Mouse (Mus musculus) kidney, postnatal 14 days (tissue): Measurements from ENCODE around the gene Bcar3.
A peak's percentile ranks its signal among the peaks of the same experiment; 100 is the strongest.

Experiments
- DNase-seq: peaks from one replicate; pipeline ENCODE4 v3.0.0; 2022; ENCODE audit warnings: mixed read lengths

The Bcar3 gene

GRCm38 (mm10) chr3:122485699-122486098 lies 191.8 kb downstream of the Bcar3 start:
- no peak for DNase-seq

DNA sequence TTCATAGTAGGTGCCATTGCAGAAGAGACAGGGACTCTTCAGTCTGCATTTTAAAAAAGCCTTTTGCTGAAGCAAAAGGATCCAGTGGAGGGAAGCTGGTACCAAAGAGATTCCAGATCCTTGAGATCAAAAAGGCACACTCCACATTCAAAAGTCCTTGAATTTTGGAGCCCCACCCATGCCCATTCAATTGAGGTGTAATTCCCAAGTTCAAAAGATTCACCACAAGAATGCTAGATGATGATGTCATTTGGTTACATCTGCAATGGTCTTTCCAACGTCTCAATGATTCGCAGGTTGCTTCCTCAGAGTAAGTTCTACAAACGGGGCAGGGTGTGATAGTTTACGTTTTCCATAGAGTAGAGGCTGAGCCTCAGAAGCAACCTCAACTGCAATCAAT lies 192.3 kb downstream of the Bcar3 start:
- DNase-seq: no peak

GRCm38 (mm10) chr3:122488051-122488754 lies 194.3 kb downstream of the Bcar3 start:
- DNase-seq: no peak

DNA sequence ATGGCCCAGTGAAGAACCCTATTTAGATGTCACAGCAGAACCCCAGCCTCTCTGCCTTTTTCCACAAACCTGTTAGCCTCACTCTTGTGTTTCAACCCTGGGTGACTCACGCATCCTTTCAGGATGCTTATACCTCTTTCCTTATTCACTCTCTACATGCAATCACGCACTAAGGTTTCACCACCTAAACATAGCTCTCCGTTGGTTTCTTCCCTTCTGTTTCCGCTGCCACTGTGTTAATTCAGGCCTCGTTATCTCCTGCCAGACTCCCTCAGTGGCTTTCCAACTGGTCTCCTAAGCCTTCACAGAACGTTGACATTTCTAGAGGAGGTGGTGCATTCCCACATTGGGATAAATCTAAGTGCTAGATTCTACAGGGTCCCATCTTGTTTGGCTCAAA lies 196.6 kb downstream of the Bcar3 start:
- DNase-seq: no peak

GRCm38 (mm10) chr3:122492006-122492405 lies 198.1 kb downstream of the Bcar3 start:
- no peak for DNase-seq

DNA sequence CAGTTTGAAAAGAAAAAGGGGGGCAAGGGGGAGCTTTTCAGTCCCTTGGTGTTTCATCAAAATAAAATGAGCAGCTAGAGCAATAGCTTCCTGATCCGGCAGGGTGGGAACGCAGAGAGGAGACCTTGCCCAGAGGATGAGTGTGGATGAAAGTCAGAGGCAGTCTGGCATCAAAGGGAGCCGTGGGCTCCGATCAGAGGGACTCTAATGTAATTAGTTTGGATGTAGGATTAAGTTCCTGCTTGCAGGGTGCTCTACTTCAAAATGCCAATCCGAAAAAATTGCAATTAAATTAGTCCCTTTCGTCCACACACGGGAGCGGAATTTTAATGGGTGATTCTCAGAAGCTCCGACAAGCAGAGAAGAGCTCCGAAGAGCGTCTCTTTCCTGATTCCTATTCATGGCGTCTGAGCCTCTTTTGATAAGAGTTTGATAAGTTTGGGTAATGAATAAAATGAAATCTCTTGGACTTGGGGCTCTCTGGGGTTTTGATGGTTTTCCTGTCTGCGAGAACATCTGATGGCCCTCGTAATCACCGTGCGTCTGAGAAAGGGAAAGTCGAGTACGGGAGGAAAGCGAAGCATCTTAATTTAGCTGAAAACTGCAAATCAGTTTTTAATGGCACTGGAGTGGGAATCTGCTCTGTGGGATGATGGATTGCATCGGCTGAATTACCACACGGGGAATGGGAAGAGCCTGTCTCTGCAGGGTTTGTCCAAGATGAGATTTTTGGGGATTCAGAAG lies 199.1 kb downstream of the Bcar3 start:
- DNase-seq: no peak

DNA sequence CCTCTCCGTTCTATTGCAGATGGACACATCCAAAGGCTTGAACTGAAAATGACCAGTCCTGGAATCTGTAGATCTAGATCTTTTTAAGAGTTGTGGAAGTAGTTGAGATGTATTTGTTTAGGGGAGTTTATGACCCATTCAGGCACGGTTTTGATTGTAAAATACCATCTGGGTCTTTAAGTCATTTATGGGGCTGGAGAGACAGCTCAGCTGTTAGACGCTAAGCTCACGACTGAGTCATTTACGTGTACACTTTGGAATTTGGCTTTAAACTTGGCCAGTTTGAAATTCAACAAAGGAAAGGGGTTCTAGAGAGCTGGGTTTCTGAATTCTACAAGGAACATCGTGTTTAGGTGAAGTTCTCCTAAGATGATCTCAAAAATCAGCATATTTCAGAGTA lies 200.8 kb downstream of the Bcar3 start:
- DNase-seq: no peak

DNA sequence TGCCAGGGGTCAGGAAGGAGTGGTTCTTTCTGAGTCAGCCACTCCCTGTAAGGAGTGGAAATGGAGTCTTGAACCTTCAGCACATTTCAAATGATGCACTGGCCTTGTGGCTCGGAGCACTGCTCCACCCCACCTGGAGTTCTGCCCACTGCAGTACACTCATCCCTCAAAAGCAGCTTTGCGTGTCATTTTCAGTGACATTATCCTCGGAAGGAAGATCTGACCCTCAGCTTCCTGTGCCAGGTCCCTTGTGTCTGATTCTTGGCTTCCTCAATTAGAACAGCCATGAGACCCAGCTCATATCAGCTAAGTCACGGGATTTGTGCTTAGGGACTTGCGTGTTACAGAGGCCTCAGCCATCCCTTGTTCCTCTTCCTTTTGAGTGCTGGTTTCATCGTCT lies 203.9 kb downstream of the Bcar3 start:
- peak; percentile 41 for DNase-seq

GRCm38 (mm10) chr3:122498528-122498927 lies 204.6 kb downstream of the Bcar3 start:
- no peak for DNase-seq

DNA sequence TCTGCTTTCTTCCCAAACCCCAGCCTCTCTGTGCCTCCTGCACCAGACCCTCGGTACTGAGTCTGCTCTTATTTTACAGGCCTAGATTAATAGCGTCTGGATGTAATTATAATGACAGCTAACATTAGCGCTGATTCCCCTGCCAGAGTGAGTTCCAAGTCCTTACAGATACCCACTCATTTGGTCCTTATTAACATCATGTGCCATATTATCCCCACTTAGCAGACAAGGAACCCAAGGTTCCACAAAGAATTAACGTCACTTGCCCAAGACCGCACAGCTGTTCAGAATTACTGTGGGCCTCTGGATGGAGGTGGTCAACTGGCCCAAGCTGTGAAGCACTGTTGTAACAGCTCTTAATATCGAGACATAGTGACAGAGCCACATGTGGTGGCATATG lies 205.7 kb downstream of the Bcar3 start:
- no peak for DNase-seq

GRCm38 (mm10) chr3:122500929-122501328 lies 207.0 kb downstream of the Bcar3 start:
- no peak for DNase-seq

GRCm38 (mm10) chr3:122506343-122506916 lies 212.5 kb downstream of the Bcar3 start:
- DNase-seq: no peak

DNA sequence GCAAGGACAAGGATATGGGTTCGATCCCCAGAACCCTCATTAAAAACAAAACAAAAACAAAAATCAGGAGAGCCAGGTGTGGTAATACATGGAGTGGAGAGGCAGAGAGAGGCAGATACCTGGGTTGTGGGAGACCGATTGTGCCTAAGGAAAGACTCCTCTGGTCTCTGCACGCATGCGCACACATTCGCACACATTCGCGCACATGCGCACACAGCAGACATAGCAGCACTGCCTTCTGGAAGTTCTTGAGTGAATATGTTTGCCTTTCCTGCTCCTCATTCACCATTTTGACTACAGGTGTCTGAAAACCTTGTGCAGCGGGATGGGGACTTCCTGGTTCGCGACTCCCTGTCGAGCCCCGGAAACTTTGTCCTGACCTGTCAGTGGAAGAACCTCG lies 213.9 kb downstream of the Bcar3 start:
- DNase-seq: no peak

GRCm38 (mm10) chr3:122509084-122509483 lies 215.1 kb downstream of the Bcar3 start:
- peak; percentile 74 for DNase-seq

DNA sequence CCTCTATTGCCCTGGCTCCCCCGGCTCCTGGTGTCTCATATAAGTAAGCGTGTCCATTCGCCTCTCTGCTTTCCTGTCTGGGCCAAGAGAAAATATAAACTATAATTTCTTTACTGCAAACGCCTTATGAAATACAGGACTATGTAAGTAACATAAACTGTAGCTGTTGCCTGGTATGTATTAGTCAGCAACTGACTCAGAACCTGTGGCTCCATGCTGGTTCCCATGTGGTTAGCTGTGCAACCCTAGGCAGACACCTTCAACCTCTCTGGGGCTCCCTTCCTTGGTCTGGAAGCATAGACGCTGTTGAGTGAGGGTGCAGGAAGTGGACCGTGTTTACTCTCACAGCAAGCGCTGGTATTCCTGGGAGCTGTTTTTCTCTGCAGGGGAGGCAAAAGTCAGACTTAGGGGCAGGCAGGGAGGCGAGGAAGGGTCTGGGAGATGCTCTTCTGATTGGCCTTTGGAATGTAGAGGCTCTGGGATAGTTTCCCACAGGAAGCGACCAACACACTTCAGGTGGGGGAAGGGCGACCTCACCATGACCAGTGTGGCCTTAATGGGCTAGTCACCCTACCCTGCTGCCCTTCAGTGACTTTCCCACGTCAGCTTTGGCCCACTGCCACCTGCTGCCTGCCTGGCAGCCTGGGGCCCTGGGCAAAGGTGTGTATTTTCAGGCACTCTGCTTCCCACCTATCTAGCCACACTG lies 215.8 kb downstream of the Bcar3 start:
- peak; percentile 92 for DNase-seq

GRCm38 (mm10) chr3:122510240-122510750 lies 216.4 kb downstream of the Bcar3 start:
- peak; percentile 39 for DNase-seq

GRCm38 (mm10) chr3:122510932-122511331 lies 217.0 kb downstream of the Bcar3 start:
- DNase-seq: peak; percentile 41

GRCm38 (mm10) chr3:122511721-122512619 lies 218.0 kb downstream of the Bcar3 start:
- DNase-seq: peak; percentile 83

- DNase-seq: peak; percentile 57
These were observed 218.9 kb downstream of the Bcar3 start for GRCm38 (mm10) chr3:122512725-122513375.

DNA sequence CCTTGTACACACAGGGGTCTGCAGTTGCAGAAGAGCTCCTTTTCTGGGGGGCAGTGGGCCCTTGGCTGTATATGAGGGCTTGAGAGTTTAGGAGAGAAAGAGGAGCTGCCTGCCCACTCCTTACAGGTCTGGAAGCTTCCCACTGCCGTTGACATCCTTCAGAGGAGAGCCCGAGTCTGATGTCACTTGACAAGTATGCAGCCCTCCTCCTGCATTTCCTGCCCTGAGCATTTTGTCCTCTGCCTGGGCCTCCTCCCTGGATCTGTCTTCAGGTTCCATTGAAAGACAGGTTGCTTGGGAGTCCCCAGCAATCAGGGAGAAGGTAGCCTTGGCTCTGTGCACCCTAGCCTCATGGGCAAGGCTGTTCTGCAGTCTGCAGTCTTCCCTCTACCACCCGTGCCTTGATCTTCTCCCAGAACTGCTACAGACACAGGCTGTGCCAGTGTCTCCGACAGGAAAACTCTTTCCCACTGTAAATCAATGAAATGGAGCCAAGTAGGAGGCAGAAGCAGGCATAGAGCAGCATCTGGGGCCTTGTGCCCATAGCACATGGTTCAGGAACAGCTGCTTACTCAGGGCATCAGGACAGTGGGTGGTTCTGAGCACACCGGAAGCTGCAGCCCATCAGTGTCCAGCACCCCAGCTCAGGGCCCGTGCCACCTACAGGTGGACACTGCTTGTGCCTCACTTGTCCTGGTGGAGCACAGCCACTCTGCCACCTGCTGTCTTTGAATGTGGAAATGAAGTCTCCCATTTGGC lies 221.8 kb downstream of the Bcar3 start:
- DNase-seq: no peak

GRCm38 (mm10) chr3:122516327-122516695 lies 222.4 kb downstream of the Bcar3 start:
- no peak for DNase-seq
